Mouse (Mus musculus): ENCODE results near the gene Sdk2. TPM values are rescaled to one million over a fixed set of nuclear protein-coding genes. Genes with fewer than 3 reads are reported as not detected.

The Sdk2 gene
- polyA plus RNA-seq, 1 experiment from 2014 or later: 2.5 TPM

GRCm38 (mm10) chr11:113843920-113844319 lies 222.9 kb downstream of the Sdk2 start:
- Histone ChIP-seq H3K9ac (ENCODE audit: low read length) (no peak overlapping the region), H3K27me3 (ENCODE audit: control insufficient read depth, insufficient read depth, low read length) (no peaks in the 10 kb centered on the region), H3K9me3 (replicated peaks; ENCODE audit: control insufficient read depth, low read length) (no peaks in the 10 kb centered on the region), H3K4me2 (ENCODE audit: low read depth, low read length) (no peak overlapping the region), H3K4me3 (replicated peaks; ENCODE audit: low read length) (no peak overlapping the region), H3K36me3 (ENCODE audit: control insufficient read depth, insufficient read depth, low read length) (no peaks in the 10 kb centered on the region), H3K4me1 (ENCODE audit: control insufficient read depth, insufficient read depth, low read length) (no peaks in the 10 kb centered on the region), H3K27ac (ENCODE audit: low read length) (no peak overlapping the region)
- ATAC-seq (ENCODE audit: insufficient read depth, low FRiP score): no peak
- WGBS: 69% methylated on average over 6 of the region's 6 CpGs

- Histone ChIP-seq H3K27ac (ENCODE audit: low read length) (no peak overlapping the region), H3K36me3 (ENCODE audit: control insufficient read depth, insufficient read depth, low read length) (no peaks in the 10 kb centered on the region), H3K4me2 (ENCODE audit: low read depth, low read length) (no peak overlapping the region), H3K9ac (ENCODE audit: low read length) (no peak overlapping the region), H3K27me3 (ENCODE audit: control insufficient read depth, insufficient read depth, low read length) (no peaks in the 10 kb centered on the region), H3K9me3 (replicated peaks; ENCODE audit: control insufficient read depth, low read length) (no peaks in the 10 kb centered on the region), H3K4me1 (ENCODE audit: control insufficient read depth, insufficient read depth, low read length) (no peaks in the 10 kb centered on the region), H3K4me3 (replicated peaks; ENCODE audit: low read length) (no peak overlapping the region)
- 88% methylated on average over 11 of the region's 11 CpGs for WGBS
- ATAC-seq (ENCODE audit: insufficient read depth, low FRiP score): no peak
These were observed 224.0 kb downstream of the Sdk2 start for GRCm38 (mm10) chr11:113842879-113843278.

- H3K9me3 ChIP-seq (replicated peaks; ENCODE audit: control insufficient read depth, low read length): no peaks in the 10 kb centered on the region
- no peaks in the 10 kb centered on the region for H3K4me1 ChIP-seq (ENCODE audit: control insufficient read depth, insufficient read depth, low read length)
- WGBS: 67% methylated on average over 6 of the region's 6 CpGs
- no peak overlapping the region for H3K4me3 ChIP-seq (replicated peaks; ENCODE audit: low read length)
- H3K27ac ChIP-seq (ENCODE audit: low read length): no peak overlapping the region
- no peaks in the 10 kb centered on the region for H3K27me3 ChIP-seq (ENCODE audit: control insufficient read depth, insufficient read depth, low read length)
- no peak for ATAC-seq (ENCODE audit: insufficient read depth, low FRiP score)
- H3K36me3 ChIP-seq (ENCODE audit: control insufficient read depth, insufficient read depth, low read length): no peaks in the 10 kb centered on the region
- H3K9ac ChIP-seq (ENCODE audit: low read length): no peak overlapping the region
- no peak overlapping the region for H3K4me2 ChIP-seq (ENCODE audit: low read depth, low read length)
These were observed 235.2 kb downstream of the Sdk2 start for GRCm38 (mm10) chr11:113831608-113832007.

DNA sequence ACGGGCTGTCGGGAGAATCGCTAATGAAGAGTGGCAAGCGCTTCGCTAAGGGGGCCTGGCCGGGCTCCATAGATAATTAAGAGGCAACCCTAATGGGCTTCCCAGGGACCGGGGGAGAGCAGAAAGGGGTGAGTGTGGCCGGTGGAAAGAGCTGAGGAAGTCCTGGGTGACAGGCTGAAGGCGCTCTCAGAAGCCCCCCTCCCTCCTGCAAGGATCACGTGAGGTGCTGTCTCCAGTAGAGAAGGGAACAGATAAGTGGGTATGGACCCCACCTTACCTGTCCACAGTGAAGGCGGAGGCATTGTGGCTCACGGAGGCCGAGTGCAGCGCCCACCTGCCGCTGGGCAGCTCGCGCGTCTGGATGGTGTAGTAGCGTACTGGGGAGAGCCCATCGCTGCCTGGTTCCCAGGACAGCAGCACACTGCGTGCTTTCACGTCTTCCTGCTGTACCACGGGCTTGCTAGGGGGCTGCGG lies 238.7 kb downstream of the Sdk2 start:
- 51% methylated on average over 24 of the region's 24 CpGs for WGBS
- H3K27me3 ChIP-seq (ENCODE audit: control insufficient read depth, insufficient read depth, low read length): no peaks in the 10 kb centered on the region
- H3K4me1 ChIP-seq (ENCODE audit: control insufficient read depth, insufficient read depth, low read length): no peaks in the 10 kb centered on the region
- H3K9me3 ChIP-seq (replicated peaks; ENCODE audit: control insufficient read depth, low read length): no peaks in the 10 kb centered on the region
- H3K36me3 ChIP-seq (ENCODE audit: control insufficient read depth, insufficient read depth, low read length): no peaks in the 10 kb centered on the region
- ATAC-seq (ENCODE audit: insufficient read depth, low FRiP score): no peak
- no peak overlapping the region for H3K27ac ChIP-seq (ENCODE audit: low read length)
- H3K9ac ChIP-seq (ENCODE audit: low read length): no peak overlapping the region
- no peak overlapping the region for H3K4me2 ChIP-seq (ENCODE audit: low read depth, low read length)
- H3K4me3 ChIP-seq (replicated peaks; ENCODE audit: low read length): no peak overlapping the region

GRCm38 (mm10) chr11:113820005-113820404 lies 246.8 kb downstream of the Sdk2 start:
- Histone ChIP-seq H3K36me3 (ENCODE audit: control insufficient read depth, insufficient read depth, low read length) (no peaks in the 10 kb centered on the region), H3K4me2 (ENCODE audit: low read depth, low read length) (no peak overlapping the region), H3K4me3 (replicated peaks; ENCODE audit: low read length) (no peak overlapping the region), H3K27ac (ENCODE audit: low read length) (no peak overlapping the region), H3K9me3 (replicated peaks; ENCODE audit: control insufficient read depth, low read length) (no peaks in the 10 kb centered on the region), H3K4me1 (ENCODE audit: control insufficient read depth, insufficient read depth, low read length) (peaks cover 6% of the 10 kb centered on the region; the same call in 1 of the 2 replicates), H3K27me3 (ENCODE audit: control insufficient read depth, insufficient read depth, low read length) (no peaks in the 10 kb centered on the region), H3K9ac (ENCODE audit: low read length) (no peak overlapping the region)
- 74% methylated on average over 10 of the region's 10 CpGs for WGBS
- ATAC-seq (ENCODE audit: insufficient read depth, low FRiP score): no peak

DNA sequence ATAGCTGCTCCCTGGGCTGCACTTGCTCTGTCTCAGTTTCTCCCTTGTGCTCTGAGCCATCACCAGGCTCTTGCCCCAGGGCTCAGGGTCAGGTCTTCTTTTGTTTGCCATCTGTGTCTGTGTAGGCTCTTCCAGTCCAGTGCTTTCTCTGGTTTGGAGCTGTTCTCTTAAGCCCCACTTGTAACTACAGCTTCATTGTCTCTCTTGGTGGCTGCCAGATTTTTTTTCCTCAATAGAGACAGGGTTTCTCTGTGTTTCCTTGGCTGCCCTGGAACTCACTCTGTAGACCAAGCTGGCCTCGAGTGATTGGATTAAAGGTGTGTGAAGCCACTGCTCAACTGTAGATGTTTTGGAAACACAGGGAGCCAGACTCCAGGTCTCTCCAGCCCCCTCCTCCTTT lies 247.8 kb downstream of the Sdk2 start:
- ATAC-seq (ENCODE audit: insufficient read depth, low FRiP score): no peak
- H3K4me2 ChIP-seq (ENCODE audit: low read depth, low read length): no peak overlapping the region
- no peaks in the 10 kb centered on the region for H3K27me3 ChIP-seq (ENCODE audit: control insufficient read depth, insufficient read depth, low read length)
- H3K9ac ChIP-seq (ENCODE audit: low read length): no peak overlapping the region
- 45% methylated on average over 1 of the region's 1 CpGs for WGBS
- H3K4me1 ChIP-seq (ENCODE audit: control insufficient read depth, insufficient read depth, low read length): peaks cover 6% of the 10 kb centered on the region; the same call in 1 of the 2 replicates
- H3K36me3 ChIP-seq (ENCODE audit: control insufficient read depth, insufficient read depth, low read length): no peaks in the 10 kb centered on the region
- H3K27ac ChIP-seq (ENCODE audit: low read length): no peak overlapping the region
- H3K4me3 ChIP-seq (replicated peaks; ENCODE audit: low read length): no peak overlapping the region
- H3K9me3 ChIP-seq (replicated peaks; ENCODE audit: control insufficient read depth, low read length): no peaks in the 10 kb centered on the region

GRCm38 (mm10) chr11:113816971-113817548 lies 249.8 kb downstream of the Sdk2 start:
- no peak overlapping the region for H3K4me2 ChIP-seq (ENCODE audit: low read depth, low read length)
- no peaks in the 10 kb centered on the region for H3K36me3 ChIP-seq (ENCODE audit: control insufficient read depth, insufficient read depth, low read length)
- no peak overlapping the region for H3K9ac ChIP-seq (ENCODE audit: low read length)
- no peaks in the 10 kb centered on the region for H3K27me3 ChIP-seq (ENCODE audit: control insufficient read depth, insufficient read depth, low read length)
- H3K9me3 ChIP-seq (replicated peaks; ENCODE audit: control insufficient read depth, low read length): no peaks in the 10 kb centered on the region
- peak; percentile 52; the same call in 1 of the 2 replicates for ATAC-seq (ENCODE audit: insufficient read depth, low FRiP score)
- H3K4me3 ChIP-seq (replicated peaks; ENCODE audit: low read length): no peak overlapping the region
- 58% methylated on average over 12 of the region's 12 CpGs for WGBS
- peaks cover 6% of the 10 kb centered on the region; the same call in 1 of the 2 replicates for H3K4me1 ChIP-seq (ENCODE audit: control insufficient read depth, insufficient read depth, low read length)
- H3K27ac ChIP-seq (ENCODE audit: low read length): no peak overlapping the region

DNA sequence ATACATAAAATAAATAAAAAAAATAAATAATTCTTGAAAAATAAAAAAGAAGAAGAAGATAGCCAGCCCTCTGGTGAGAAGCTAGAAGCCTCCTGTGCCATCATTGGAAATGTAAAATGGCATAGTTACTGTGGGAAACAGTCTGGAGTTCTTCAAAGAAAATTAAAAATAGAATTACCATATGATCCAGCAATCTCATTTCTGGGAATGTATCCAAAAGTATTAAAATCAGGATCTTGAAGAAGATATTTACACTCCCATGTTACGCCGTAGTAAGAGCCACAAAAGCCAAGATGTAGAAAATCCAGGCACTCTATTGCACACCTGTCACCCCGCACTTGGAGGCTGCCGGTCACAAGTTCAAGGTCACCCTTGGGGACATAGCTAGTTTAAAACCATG lies 250.4 kb downstream of the Sdk2 start:
- Histone ChIP-seq H3K36me3 (ENCODE audit: control insufficient read depth, insufficient read depth, low read length) (no peaks in the 10 kb centered on the region), H3K9ac (ENCODE audit: low read length) (no peak overlapping the region), H3K27me3 (ENCODE audit: control insufficient read depth, insufficient read depth, low read length) (no peaks in the 10 kb centered on the region), H3K4me3 (replicated peaks; ENCODE audit: low read length) (no peak overlapping the region), H3K4me2 (ENCODE audit: low read depth, low read length) (no peak overlapping the region), H3K27ac (ENCODE audit: low read length) (no peak overlapping the region), H3K4me1 (ENCODE audit: control insufficient read depth, insufficient read depth, low read length) (peaks cover 6% of the 10 kb centered on the region; the same call in 1 of the 2 replicates), H3K9me3 (replicated peaks; ENCODE audit: control insufficient read depth, low read length) (no peaks in the 10 kb centered on the region)
- WGBS: 48% methylated on average over 4 of the region's 4 CpGs
- no peak for ATAC-seq (ENCODE audit: insufficient read depth, low FRiP score)

GRCm38 (mm10) chr11:113811546-113812339 lies 255.1 kb downstream of the Sdk2 start:
- Histone ChIP-seq H3K4me1 (ENCODE audit: control insufficient read depth, insufficient read depth, low read length) (peaks cover 21% of the 10 kb centered on the region), H3K9ac (ENCODE audit: low read length) (0 out of 2 replicates have a peak overlapping the region, but pooled peaks have one; percentile 19), H3K4me3 (replicated peaks; ENCODE audit: low read length) (no peak overlapping the region), H3K4me2 (ENCODE audit: low read depth, low read length) (no peak overlapping the region), H3K27ac (ENCODE audit: low read length) (peak overlapping the region; percentile 58), H3K27me3 (ENCODE audit: control insufficient read depth, insufficient read depth, low read length) (no peaks in the 10 kb centered on the region), H3K36me3 (ENCODE audit: control insufficient read depth, insufficient read depth, low read length) (no peaks in the 10 kb centered on the region), H3K9me3 (replicated peaks; ENCODE audit: control insufficient read depth, low read length) (no peaks in the 10 kb centered on the region)
- ATAC-seq (ENCODE audit: insufficient read depth, low FRiP score): peak; percentile 24; the same call in 1 of the 2 replicates
- WGBS: 47% methylated on average over 20 of the region's 20 CpGs

All from stomach, embryonic 16.5 days (tissue).